Mouse (Mus musculus) intestine, embryonic 14.5 days (tissue): ENCODE results near the gene Tox3. TPM values are rescaled to one million over a fixed set of nuclear protein-coding genes. Genes with fewer than 3 reads are reported as not detected.
A peak's percentile ranks its signal among the peaks of the same experiment; 100 is the strongest.

ENCODE experiments used
- ATAC-seq: fragments of 200-750 bp; cut with Nextera tagmentation; replicated peaks from 2 replicates; pipeline ENCODE4 v1.8.0; 2017; ENCODE audit warnings: low read depth, moderate number of reproducible peaks, moderate TSS enrichment, moderate library complexity; ENCODE audit not compliant: low FRiP score, low TSS enrichment
- DNase-seq: peaks from one replicate; pipeline ENCODE4 v3.0.0-alpha.2; 2018; ENCODE audit warnings: low spot score
- H3K27ac ChIP-seq: fragments of 300-500 bp; sonication (generic); 2 replicates; pipeline ENCODE4 v1.5.1; 2014; ENCODE audit warnings: low read depth, mild to moderate bottlenecking, control low read depth
- H3K27me3 ChIP-seq: fragments of 300-500 bp; sonication (generic); replicated peaks from 2 replicates; pipeline ENCODE4 v1.6.1; 2014; ENCODE audit warnings: low read length, control low read depth; ENCODE audit not compliant: control insufficient read depth, insufficient read depth
- H3K36me3 ChIP-seq: fragments of 300-500 bp; sonication (generic); 2 replicates; pipeline ENCODE4 v1.6.1; 2014; ENCODE audit warnings: low read length, control low read depth; ENCODE audit not compliant: control insufficient read depth, insufficient read depth
- H3K4me1 ChIP-seq: fragments of 300-500 bp; sonication (generic); replicated peaks from 2 replicates; pipeline ENCODE4 v1.6.1; 2014; ENCODE audit warnings: low read length, control low read depth, mixed read lengths; ENCODE audit not compliant: control insufficient read depth, insufficient read depth
- H3K4me2 ChIP-seq: fragments of 300-500 bp; sonication (generic); 2 replicates; pipeline ENCODE4 v1.6.1; 2014; ENCODE audit warnings: low read length
- H3K4me3 ChIP-seq: fragments of 300-500 bp; sonication (generic); 2 replicates; pipeline ENCODE4 v1.5.1; 2014; ENCODE audit warnings: low read depth, low read length, control low read depth, mixed read lengths
- H3K9ac ChIP-seq: fragments of 300-500 bp; sonication (generic); 2 replicates; pipeline ENCODE4 v1.6.1; 2014; ENCODE audit warnings: mild to moderate bottlenecking, low read length
- H3K9me3 ChIP-seq: fragments of 300-500 bp; sonication (generic); 2 replicates; pipeline ENCODE4 v1.6.1; 2016; ENCODE audit warnings: low read length, control low read depth; ENCODE audit not compliant: control insufficient read depth
- WGBS: fragments of 180-500 bp; shearing (Covaris S2); extraction: QIAGEN DNeasy Blood & Tissue Kit; methylation state at CpG from one replicate; pipeline ENCODE4 v1.1.7; 2014; 5-methylcytosine and 5-hydroxymethylcytosine counted together
- polyA plus RNA-seq: library from polyadenylated mRNA; unstranded; fragments of >200 nt; fragmentation: Nextera tagmentation; extraction: Ambion mirVana; gene quantifications from 2 replicates; pipeline ENCODE4 v1.2.1, GENCODE M21; 2014

Tox3 gene
- polyA plus RNA-seq, 1 experiment from 2014 or later = 8.5 TPM

DNA sequence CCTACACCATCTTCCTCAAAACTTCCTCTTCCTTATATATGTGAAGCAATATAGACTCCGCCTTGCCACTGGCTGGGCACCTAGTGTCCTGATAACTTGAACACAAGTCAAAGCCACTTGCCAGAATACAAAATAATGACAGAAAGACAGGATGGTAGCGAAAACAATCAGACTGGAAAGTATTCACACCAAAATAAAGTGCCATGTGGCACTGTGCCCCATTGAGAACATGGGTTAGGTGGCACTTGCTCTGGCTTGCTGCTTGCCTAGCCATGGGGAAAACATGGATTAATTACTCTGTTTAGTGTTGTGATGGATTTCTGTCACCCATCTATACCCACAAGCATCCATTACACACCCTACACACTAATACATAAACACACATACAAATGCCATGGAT is 105.8 kb downstream of the Tox3 start:
- Histone ChIP-seq H3K4me1 (no peaks in the 10 kb centered on the region), H3K36me3 (no peaks in the 10 kb centered on the region), H3K27me3 (no peaks in the 10 kb centered on the region), H3K4me3 (no peak overlapping the region), H3K9ac (no peak overlapping the region), H3K4me2 (no peak overlapping the region), H3K9me3 (no peaks in the 10 kb centered on the region), H3K27ac (no peak overlapping the region)
- DNase-seq = no peak
- ATAC-seq = no peak
- 90% methylated on average over 2 of the region's 2 CpGs for WGBS

DNA sequence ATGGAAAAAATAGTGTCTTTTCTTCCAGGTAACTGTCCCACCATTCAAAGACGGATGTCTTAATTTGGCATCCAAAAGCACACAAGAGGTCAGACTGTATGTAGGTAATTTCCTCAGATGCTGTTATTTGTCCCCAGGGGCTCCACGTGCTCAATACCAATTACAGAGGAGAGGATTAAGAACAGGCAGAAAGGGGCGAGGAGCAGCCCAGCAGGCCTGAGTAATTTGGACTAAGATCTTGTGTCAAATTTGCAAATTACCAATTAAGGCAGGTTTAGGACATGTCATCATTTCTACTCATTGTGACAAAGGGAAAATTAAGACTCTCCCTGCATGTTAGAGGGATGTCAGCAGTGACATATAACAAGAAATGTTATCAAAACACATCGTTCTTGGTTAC is 106.7 kb downstream of the Tox3 start:
- 83% methylated on average over 4 of the region's 4 CpGs for WGBS
- no peak for ATAC-seq
- no peak overlapping the region for H3K4me2 ChIP-seq

DNA sequence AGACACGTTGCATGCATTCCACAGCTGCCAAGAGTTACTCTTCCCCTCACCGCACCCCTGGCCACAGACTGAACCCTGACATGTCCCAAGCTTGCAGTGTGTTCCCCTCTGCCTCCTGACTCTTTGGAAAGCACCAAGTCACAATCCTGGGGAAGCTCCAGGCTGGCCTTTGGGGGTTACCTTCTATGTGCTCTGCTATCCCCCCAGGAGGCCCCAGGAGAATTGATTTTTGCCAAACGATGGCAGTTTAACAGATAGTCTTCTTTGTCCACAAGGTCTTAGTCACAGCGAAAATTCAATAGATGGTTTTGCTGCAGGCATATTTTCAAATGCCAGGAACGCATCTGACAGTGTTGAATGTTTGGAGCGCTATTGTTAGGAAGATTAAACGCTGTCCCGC is 115.6 kb downstream of the Tox3 start:
- DNase-seq (peak; percentile 35), ATAC-seq (no peak)
- 69% methylated on average over 8 of the region's 8 CpGs for WGBS
- H3K27me3 ChIP-seq = no peaks in the 10 kb centered on the region
- H3K4me2 ChIP-seq = no peak overlapping the region
- H3K36me3 ChIP-seq = no peaks in the 10 kb centered on the region
- H3K9me3 ChIP-seq = no peaks in the 10 kb centered on the region
- no peak overlapping the region for H3K4me3 ChIP-seq
- no peak overlapping the region for H3K9ac ChIP-seq
- no peaks in the 10 kb centered on the region for H3K4me1 ChIP-seq
- H3K27ac ChIP-seq = no peak overlapping the region

More for the DNA sequence above, 106.7 kb downstream of the Tox3 start:
- Histone ChIP-seq H3K4me1 (no peaks in the 10 kb centered on the region), H3K4me3 (no peak overlapping the region), H3K9ac (no peak overlapping the region), H3K9me3 (no peaks in the 10 kb centered on the region), H3K27ac (no peak overlapping the region), H3K36me3 (no peaks in the 10 kb centered on the region), H3K27me3 (no peaks in the 10 kb centered on the region)
- no peak for DNase-seq

DNA sequence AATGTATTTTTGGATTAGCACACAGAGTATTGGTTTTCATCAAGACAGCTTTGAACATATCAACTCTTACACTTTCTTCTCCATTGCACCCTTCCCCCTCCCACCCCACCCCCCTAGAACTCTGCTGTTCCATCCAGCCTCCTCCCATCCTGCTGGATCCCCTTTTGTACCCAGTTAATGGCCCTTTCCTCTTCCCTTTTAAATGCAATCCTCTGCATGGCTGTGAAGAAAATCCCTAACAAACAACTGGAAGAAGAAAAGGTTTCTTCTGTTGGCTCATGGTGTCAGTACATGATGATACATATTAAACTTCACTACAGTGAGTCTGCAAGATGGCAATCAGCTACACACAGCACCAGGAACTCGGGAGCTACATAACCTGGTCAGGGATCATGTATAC is 124.0 kb downstream of the Tox3 start:
- no peak overlapping the region for H3K4me3 ChIP-seq
- no peak overlapping the region for H3K27ac ChIP-seq
- H3K9me3 ChIP-seq = no peaks in the 10 kb centered on the region
- H3K4me1 ChIP-seq = no peaks in the 10 kb centered on the region
- no peak overlapping the region for H3K9ac ChIP-seq
- no peaks in the 10 kb centered on the region for H3K27me3 ChIP-seq
- ATAC-seq (no peak), DNase-seq (peak; percentile 1)
- no peaks in the 10 kb centered on the region for H3K36me3 ChIP-seq
- no peak overlapping the region for H3K4me2 ChIP-seq
- 67% methylated on average over 1 of the region's 1 CpGs for WGBS

DNA sequence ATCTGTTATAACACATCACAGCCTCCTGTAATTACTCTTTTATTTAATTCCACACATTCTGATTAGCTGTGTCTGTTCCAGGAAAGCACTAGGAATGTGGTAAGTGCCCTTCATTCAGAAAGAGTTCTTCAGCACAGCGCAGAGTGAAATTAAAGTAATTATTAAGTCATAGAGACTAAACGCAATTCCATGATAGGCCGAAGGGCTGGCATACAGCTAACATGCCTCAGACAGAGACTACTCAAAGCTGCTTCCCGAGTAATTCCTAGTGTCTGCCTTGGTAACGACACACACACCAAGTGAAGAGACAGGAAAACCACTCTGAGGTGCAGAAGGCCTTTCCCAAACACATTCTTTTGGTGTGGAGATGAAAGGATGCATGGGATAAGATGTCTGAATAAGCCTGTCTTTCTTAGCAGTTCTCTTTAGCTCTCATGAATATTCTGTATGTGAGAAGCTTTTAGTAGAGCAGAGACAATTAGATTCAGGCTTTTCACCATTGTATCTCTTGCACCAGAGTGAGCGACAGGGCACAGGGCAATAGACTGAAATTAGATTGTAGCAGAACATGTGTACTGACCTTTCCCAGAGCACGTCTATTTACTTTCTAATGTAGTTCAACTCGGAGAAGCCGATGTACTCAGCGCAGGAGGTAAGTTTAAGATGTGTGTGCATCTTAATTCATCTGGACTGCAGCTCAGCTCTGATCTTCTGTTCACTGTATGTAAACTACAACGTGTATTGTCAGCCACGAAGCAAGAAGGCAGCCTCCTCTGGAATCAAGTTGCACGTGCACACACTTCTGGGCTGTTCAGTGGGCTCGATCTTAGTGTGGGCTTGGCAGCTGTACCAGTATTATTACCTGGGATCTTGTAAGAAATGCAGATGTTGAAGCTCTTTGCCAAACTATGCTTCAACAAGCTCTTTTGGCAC is 138.8 kb downstream of the Tox3 start:
- Histone ChIP-seq H3K9ac (no peak overlapping the region), H3K9me3 (no peaks in the 10 kb centered on the region), H3K27ac (no peak overlapping the region), H3K36me3 (no peaks in the 10 kb centered on the region), H3K27me3 (no peaks in the 10 kb centered on the region), H3K4me3 (no peak overlapping the region), H3K4me2 (no peak overlapping the region), H3K4me1 (no peaks in the 10 kb centered on the region)
- peak; percentile 42 for DNase-seq
- 58% methylated on average over 14 of the region's 14 CpGs for WGBS
- ATAC-seq = no peak
